Mouse (Mus musculus) testis, postnatal 14 days (tissue): ENCODE results near the gene Ypel2.

ENCODE experiments used
- DNase-seq: peaks from one replicate; pipeline ENCODE4 v3.0.0; 2021; ENCODE audit warnings: low spot score

Gene Ypel2

DNA sequence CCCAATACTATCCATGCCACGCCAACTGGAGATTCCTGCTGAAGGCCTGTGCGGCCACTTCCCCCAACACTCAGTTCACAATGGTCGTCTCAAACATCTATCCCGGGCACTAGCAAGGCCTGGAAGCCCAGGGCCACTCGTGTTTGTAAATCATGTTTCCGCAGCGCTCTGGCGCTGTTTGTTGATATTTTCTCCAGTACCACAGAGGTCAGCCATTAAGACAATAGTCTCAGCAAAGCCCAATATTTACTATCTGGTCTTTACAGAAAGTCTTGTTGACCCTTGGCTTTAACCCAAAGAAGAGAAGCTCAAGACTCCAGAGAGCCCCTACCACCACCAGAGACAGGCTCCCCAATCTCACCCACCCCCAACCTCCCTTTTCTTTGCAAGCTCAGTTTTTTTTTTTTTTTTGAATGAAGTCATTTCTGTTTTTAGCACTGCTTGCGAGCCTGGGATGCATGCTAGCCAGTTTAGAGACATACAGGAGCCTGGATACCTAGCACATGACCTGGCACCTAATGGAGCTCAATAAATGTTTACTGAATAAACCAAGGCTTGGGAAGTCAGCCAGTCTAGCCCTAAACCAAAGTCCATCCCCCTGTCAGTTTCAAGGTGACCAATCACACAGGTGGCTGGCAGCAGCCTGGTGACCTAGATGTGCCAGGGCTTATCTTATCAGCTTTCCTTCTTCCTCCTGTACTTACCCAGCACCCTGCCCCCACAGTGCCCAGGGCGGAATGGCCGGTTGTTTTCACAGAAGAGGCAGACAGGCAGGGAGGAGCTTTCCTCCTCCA, 31.8 kb downstream of the Ypel2 start:
- DNase-seq, result peak; percentile 78

DNA sequence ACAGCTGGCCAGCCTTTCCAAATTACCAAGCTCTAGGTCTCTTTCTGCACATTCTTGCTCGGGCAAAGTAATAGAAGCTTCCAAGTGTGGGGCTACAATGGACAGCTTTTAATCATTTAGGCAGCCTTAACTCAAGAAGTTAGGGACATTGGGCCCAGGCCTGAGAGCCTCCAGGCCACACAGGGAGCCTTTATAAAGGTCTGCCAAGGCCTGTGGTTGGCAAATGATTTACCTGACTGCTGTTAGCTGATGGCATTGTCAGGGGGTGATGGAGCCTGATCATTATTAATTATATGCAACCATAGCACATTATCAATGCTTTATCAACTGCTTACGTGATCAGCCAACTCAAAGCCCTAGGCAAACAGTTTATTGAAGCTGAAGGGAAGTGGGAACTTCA, 33.2 kb downstream of the Ypel2 start:
- DNase-seq, result no peak

DNA sequence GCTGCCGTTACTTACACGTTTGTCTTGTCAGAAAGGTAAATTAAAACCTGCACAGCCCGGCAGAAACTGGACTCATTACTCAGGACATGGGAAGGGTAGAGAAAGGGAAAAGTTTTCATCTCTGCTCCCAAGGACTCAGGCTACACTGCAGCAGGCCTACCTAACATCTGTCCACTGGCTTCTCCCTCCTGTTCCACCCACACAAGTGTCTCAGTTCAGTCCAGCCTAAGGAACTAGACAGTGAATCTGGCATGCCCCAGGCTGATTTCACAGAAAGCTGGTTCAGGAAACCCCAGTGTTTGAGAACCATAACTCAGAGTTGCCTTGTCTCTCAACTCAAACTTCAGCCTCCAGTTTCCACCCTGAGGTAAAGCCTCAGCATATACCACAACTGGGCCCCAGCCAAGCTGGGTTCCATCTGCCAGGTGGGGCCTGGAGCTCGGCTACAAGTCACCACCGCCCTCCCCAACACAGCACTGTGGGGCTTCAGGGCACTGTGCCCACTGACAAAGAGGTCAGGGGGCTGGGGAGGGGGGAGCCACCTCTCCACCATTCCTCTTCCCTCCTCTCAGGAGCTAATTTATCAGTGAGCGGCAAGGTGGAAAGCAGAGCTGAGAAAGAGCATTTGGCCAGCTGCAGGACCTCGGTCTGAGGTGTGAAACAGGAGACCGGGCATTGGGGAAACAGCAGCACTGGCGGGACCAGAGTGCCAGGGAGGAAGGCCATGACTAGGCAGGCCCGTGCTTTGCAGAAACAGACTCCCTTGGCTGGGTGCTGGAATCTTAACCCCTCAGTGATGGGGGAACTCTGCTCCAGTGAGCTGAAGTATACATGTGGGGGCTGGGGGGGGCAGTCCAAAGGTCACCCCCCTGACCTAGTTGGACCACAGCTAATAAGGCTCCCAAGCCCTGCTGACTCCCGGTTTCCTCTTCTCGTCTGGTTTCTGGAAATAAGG, 34.5 kb downstream of the Ypel2 start:
- no peak for DNase-seq

DNA sequence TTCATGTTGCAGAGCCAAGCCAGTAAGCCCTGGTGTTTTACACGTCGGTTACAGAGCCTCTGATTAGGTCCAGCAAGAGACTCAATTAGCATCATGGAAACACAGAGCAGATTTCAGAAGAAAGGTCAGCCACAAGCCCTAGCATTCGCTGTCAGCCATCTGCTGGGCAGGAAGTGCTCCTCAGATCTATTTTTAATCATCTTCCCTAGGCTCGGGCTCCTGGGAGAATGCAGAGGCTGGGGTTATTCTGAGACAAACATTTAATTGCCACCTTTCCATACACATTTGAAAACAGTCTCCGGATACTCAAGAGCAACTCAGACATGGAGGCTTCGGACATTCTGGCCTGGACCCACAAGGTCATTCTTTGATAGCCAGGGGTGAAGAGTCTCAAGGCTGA, 35.3 kb downstream of the Ypel2 start:
- DNase-seq, result no peak

DNA sequence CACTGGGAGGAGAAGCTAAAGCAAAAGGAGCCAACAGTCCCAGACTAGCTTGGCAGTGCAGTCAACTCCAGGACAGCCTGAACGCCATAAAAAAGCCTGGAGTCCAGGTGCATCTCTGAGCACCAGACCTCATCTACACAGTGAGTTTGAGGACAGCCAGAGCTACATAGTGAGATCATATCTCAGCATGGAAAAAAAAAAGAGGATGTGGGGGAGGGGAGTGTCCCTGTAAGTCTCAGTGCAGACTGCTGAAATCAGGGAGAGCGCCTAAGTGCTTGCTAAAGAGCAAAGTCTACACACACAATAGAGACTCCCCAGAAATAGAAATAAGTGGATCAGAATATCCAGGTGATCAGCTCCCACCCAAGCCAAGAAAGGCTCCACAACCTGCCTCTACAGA, 37.1 kb downstream of the Ypel2 start:
- DNase-seq, result no peak

DNA sequence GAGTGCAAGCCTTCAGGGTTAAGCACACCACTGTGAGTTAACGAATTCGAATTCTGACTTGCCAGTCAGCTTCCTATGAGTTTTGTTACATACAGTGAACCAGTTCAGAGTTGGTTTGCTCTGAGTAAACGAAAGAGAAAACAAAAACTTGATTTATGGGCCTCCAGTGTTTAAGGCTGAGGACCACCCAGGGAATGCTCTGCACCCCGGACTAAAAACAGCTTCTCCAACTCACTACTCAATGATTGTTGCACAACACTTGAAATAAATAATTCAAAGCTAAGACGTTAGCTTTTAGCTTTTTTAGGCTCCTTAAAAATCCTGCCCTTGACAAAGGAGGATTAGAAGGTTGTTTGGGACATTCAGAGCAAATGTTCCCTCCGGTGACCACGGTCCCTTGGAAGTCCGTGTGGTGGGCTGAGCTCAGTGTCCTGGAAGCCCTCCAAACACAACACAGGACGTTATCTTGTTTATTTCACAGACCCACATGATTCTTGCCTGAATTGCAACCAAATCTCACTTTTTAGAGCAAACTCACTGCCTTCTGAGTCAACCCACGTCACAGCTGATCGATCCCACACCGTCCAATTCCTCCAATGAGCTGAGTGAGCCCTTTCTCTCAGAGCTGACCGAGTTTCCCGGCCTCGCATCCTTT, 38.8 kb downstream of the Ypel2 start:
- no peak for DNase-seq

DNA sequence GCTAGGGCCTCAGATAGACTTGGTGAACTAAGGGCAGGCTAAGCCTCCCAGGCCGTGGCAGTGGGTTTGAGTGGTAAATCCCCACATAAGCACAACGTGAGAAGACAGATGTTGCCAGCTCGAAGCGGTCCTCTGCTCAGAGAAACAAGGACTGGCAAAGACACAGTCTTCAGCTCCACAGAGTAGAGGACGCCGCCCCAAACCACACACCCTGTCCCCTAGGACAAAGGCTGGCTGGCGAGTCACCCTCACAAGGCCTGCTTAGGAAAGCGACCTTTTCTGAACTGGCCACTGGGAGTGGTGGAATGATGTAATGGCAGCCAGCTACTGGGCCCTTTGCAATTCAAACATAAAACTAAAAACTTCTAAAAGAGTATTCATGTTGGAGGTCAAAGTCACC, 40.4 kb downstream of the Ypel2 start:
- no peak for DNase-seq

DNA sequence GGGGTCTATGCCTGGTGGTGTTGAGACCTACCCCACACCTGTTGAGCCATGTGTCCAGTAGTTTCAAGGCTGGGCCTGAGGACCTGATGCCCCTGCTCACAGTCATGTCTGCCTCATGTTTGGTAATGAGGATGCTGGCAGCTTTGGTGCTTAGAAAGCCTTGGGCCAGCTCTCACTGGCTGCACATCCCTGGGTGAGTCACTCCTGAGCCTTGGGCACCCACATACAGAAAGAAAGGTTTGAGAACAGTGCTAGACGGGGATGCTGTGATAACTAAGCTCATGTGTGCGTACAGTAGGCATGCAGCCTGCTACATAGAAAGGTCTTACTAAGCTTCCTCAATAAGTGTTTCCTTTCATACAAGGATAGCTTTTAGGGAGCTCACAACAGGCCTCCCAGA, 40.8 kb downstream of the Ypel2 start:
- DNase-seq, result no peak

DNA sequence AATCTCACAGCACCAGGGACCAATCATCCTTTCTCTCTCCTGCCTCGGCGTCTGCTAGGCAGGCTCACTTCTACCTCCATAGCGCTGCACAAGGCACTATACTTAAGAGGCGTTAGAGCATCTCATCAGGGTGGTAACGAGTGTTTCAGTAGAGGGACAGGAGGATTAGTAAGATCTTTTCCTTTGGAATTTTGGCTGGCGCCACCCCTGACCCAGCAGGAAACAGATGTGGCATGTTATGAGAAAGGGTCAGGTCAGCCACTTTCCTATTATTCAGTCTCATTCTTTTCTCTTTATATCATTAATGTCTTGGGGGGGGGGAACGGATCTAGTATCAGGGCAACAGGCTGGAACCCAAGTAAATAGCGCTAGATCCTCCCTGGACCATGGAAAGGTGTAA, 41.8 kb downstream of the Ypel2 start:
- DNase-seq, result no peak

DNA sequence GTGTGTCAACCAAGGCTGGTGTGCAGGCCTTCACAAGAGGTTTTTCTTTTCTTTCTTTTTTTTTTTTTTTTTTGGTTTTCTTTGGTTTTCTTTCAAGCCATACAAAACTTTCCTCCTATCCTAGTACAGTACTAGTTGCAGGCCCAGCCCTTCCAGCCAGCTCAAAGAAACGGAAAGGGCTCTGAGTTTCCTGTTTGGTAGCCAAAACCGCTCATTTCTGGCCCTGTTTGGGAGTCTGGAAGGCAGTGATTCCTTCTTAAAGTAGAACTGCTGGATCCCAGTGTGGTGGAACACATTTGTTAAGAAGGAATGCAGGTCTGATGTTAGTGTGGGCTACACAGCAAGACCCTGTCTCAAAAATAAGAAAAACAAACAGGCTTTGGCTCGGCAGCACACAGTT, 43.0 kb downstream of the Ypel2 start:
- no peak for DNase-seq

DNA sequence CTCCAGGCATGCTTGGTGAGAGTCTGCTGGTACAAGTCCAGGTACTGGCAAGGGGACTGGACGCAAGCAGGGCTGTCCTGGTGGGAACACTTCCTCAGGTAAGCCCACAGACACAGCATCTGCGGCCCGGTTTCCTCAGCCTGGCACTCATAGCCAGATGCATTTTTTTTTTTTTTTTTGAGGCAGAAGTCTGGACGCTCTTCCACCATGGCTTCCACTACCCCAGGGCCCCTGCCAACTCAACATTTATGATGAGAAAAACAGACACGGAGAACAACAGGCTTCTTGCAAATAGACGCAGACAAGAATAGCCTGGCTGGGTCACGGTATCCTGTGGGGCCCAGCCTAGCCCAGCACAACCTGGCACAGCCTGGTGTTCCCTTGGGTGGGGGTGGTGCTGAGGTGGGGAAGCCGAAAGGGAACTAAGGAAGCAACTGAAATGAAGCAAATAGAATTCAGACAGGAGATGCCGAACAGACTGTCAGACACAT, 43.5 kb downstream of the Ypel2 start:
- no peak for DNase-seq

DNA sequence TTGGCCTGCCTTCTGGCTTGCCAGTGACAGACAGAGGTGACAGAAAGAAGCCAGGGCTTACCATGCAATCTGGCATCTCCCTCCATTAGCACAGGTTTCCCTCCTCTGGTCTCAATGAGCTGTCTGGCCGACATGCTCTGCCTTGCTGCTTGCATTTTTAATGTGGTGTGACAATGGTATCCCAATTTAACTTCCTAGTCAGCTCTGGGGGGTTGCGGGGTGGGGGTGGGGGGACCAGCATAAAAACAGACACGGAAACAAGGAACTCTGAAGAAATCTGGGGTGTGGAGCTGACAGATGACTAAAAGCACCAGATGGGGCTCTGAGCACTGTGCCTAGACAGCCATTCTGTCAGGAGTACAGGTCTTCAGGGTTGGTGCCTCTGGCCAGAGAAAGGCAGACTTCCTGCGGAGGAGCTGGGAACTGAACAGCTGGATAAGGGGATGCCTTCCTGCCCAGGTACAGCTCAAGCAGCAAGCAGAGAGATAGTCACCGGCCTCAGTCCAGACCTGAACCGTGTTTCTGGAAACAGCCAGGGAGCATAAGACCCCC, 46.8 kb downstream of the Ypel2 start:
- DNase-seq, result no peak

DNA sequence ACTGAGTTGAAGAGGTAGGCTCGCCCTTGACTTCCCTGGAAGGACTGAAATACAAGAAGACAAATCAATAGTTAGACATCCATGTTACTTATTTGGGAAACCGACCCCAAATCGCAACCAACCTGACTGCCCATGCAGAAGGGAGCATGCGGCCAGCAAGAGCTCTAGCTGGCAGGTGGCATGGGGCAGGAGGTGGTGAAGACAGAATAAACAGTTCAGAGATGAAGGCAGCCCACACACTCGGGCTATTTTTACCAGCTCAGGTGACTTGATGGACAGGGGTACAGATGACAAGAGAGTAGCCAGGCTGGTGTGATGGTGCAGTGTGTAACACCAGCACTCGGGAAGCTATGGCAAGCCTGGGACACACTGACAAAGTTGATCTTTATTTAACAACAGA, 47.6 kb downstream of the Ypel2 start:
- DNase-seq, result no peak

DNA sequence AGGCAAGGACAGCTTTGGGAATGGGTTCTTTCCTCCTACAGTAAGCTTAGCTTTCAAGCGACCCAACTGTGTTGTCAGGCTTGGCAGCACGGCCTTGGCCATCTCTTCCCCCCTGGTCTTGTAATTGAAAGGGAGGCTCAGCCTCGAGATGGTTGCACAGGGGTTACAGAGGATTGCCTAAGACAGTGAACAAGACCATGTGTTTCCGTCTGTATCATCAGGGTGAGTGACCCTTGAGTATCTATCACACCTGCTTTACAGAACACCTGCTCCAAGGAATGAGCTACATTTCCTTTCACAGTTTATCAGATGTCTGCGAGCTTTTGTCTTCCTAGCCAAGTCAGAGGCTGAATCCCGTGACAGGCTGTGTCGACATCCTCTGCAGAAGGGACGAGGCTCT, 48.4 kb downstream of the Ypel2 start:
- DNase-seq, result no peak

DNA sequence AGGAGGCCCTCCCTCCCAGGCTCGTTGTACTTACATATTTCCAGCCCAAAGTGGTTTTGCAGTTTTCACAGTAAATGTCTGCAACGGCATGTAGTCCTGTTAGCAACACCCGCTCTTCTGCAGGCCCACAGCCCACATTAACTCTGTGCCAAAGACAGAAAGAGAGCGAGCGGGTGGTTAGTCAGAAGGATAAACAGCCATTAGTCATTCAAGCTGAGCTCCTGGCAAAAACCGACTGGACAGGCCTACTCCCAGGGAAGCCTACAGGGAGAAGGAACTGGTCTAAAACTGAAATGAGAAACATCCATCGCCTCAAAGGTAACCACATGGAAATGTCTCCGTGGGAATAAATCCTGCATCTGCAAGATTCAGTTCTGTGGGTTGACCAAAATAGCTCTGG, 49.0 kb downstream of the Ypel2 start:
- no peak for DNase-seq

DNA sequence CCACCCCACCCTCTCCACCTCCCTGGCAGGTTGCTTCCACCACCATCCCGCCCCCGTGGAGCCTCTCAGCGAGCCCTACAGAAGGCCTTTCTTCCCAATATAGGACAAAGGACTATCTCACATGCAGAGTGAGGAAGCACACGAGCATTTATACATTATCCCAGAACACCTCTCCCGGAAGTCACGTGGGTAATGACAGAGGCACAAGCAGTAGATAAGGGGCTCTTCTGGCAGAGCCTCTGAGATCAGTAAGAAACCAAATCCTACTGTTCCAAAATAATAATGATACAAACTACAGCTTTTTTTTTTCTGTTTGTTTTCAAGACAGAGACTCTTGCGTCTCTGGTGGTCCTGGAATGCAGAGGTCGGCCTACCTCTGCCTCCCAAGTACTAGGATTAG, 51.6 kb downstream of the Ypel2 start:
- DNase-seq, result no peak

DNA sequence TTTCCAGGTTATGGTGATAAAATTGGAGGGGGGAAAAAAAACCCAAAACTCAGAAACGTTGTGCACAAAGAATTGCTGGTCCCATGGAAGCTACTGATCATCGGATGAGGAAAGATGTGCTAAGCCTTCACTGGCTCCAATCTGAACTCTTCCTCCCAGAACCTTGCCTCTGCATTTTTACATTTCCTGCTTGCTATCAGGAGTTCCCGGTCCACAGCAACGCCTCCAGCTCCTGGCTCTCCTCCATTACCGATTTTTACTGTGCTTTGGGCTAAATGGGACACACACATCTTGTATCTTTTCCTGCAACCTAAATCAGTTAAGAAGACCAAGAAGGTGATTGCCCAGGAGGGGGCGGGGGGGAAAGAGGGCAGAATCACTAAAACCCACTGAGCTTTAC, 54.0 kb downstream of the Ypel2 start:
- no peak for DNase-seq

DNA sequence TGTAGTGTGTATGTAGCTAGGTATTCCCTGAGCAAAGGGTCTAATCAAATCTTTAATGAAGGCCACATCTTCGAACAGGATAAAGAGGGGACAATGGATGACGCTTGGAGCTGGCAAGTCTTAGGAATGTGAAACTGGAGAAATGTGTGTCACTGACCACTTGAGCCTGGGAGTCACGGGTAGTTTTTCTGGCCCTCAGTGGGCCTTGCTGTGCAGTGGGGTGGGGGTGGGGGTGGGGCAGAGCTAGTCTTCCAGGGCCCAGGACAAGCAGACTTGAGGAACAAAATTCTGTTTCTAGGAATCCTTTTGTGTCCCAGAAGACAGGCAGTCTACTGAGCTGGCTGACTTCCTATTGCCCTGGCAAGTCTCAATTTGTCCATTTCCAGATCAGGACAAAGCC, 55.0 kb downstream of the Ypel2 start:
- DNase-seq, result no peak

DNA sequence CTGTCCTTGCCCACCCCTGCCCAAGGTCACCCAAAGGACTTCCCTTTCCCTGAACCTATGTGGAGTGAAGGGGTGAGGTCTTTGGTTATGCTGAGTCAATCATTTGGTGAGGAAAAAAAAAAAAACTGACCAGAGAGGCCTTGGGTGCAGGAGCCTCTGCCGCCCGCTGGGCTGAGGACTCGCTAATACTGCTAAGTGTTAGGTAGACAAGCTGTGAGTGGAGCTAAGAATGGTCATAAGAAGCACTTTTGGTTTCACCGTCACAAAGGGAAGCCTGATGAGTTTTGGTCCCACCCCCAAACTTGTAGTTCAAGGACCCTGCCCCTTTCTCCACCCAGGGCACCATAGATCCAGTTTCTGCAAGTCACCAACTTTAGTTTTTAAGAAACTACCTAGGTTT, 55.4 kb downstream of the Ypel2 start:
- no peak for DNase-seq

DNA sequence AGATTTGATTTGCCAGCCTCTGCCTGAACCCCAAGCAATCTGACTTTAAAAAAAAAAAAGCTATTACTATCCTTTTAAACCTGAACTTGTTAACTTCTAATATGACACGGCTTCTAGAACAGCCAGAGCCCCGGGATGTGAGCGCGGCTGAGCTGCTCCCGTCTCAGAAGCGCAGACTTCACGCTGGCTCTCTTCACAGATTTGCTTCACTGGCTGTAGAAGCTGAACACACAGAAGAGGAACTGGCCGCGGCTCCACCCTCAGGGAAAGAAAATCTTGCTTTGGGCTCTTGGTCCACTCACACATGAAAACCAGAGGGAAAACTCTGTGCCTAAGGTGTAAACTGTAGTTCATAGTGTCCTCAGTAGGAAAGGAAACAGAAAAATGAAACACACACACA, 56.6 kb downstream of the Ypel2 start:
- DNase-seq, result no peak

DNA sequence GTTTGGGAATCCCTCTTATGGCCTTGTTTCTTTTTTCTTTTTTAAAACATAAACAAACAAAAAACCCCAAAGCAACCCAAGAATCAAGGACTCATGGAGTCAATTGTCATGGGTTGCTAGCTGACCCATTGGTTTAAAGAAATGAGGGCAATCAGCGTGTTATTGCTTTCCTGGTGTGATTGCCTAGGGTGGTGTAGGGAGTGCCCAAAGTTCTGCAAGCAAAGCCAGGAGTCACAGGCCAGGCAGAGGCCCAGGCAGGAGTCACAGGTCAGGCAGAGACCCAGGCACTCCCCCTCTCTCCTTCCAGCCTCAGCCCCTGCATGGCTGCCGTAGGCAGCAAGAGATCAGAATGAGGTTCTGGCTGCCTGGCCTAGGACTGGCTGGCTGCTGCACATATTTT, 58.6 kb downstream of the Ypel2 start:
- DNase-seq, result no peak

DNA sequence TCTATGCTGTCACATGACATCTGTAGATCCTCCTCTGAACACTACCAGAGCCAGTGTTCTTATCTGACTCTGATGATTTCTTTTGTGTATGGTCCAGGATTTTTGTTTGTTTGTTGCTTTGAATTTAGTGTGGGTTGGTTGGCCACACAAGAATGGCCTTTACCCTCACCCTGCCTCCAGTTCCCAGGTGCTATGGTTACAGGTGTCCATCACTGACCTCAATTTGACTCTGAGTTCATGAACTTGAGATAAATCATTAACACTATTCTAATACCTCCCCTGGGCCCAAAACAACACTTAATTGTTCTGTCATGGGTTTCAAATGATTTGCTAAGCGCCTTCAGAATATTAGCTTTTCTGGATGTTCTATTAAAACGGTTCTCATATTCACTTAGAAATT, 61.3 kb downstream of the Ypel2 start:
- DNase-seq, result no peak
